Mouse (Mus musculus): ENCODE measurements around the gene Per3. TPM values are rescaled to one million over a fixed set of nuclear protein-coding genes. Genes with fewer than 3 reads are reported as not detected.
"Not testable (repeated sequence)": the region's sequence is repeated elsewhere in the genome, so short reads cannot be mapped to it uniquely, and the experiment has no call there.

Gene Per3
- polyA plus RNA-seq, 1 experiment from 2014 or later: 5.8 TPM

DNA sequence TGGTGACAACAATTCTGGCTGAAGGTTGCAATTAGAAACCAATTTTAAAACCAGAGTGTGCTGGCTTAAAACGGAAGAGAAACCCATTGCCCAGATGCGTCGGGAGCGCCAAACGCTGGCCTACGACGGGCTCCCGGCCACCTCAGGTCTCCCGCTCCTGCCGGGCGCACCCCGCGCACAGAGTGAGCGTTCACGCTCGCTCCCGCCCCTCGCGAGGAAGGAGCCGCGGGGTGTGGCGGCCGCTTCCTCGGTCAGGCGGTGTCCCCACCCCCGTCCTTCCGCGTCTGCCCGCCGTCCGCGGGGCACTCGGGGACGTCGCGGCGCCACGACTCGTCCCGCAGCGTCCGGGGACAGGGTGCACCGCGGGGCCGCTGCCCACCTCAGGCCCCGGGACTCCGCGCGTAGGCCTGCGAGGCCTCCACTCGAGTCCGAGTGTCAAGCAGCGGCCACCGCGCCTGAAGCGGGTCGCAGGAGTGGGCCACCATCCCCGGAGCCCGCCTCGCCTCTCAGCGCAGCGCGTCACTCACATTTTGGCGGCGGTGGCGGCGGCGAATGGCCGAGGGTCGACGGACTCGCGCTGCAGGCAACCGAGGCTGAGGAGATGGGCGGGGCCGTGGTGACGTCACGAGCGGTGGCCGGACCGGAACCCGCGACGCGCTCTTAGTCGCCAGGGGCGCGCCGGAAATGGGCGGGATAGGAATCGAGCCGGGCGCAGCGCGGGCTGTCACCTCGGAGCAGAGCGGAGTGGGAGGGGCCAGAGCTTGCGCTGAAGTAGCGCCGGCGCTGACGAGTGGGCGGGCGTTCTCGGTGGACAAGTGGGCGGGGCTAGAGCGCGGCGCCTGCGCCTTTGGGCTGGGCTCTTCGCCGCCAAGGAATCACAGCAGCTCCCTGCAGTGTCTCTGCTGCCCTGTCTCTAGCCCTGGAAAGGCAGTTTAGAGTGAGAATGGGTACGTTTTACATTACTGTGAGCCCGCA is 13.2 kb upstream of the Per3 start, which contains the start of gene Vamp3:
Gene Vamp3 (minus strand): TSS at position 617 of the 975 bp plus-strand sequence.
- Histone ChIP-seq H3K27ac (replicated peaks) (peak within 1 kb of the TSS; percentile 92), H3K27me3 (ENCODE audit: low read depth, poor library complexity, severe bottlenecking) (no peaks in the 10 kb centered on the region)
- WGBS: under 1% methylated on average over 114 of the region's 114 CpGs

DNA sequence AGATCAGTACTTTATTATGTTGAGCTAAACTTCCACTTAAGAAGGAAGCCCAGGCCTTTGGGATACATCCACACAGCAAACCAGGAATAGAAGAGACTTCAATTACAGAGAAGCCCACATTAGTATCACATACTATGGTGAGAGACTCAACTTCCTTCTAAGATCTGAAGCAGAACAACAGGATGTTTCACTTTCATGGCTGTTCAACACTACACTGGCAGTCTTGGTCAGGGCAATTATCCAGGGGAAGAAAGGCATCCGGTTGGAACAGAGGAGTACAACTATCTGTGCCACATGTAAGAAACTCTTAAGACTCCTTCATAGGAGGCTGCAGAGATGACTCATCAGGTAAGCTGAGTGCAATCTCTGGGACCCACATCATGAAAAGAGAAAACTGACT is 6.7 kb upstream of the Per3 start:
- no peak for DNase-seq (ENCODE audit: low spot score)
- Histone ChIP-seq H3K9me3 (replicated peaks) (no peaks in the 10 kb centered on the region), H3K36me3 (peaks cover 81% of the 10 kb centered on the region), H3K4me3 (no peak overlapping the region), H3K27ac (replicated peaks) (no peak overlapping the region), H3K4me1 (peaks cover 1% of the 10 kb centered on the region), H3K27me3 (ENCODE audit: low read depth, poor library complexity, severe bottlenecking) (no peaks in the 10 kb centered on the region)
- WGBS: 92% methylated on average over 1 of the region's 1 CpGs

More for the DNA sequence above, 13.2 kb upstream of the Per3 start, which contains the start of gene Vamp3:
- DNase-seq (ENCODE audit: low spot score): peak; percentile 100
- Histone ChIP-seq H3K4me1 (peaks cover 21% of the 10 kb centered on the region), H3K9me3 (replicated peaks) (no peaks in the 10 kb centered on the region), H3K36me3 (peaks cover 50% of the 10 kb centered on the region), H3K4me3 (peak within 1 kb of the TSS; percentile 97)

GRCm38 (mm10) chr4:151046524-151046923 is 2.1 kb upstream of the Per3 start:
- DNase-seq (ENCODE audit: low spot score): no peak
- H3K4me1 ChIP-seq: peaks cover 19% of the 10 kb centered on the region
- H3K9me3 ChIP-seq (replicated peaks): no peaks in the 10 kb centered on the region
- peaks cover 17% of the 10 kb centered on the region; the same call in 1 of the 2 replicates for H3K27me3 ChIP-seq (ENCODE audit: low read depth, poor library complexity, severe bottlenecking)
- no peak overlapping the region for H3K4me3 ChIP-seq
- H3K36me3 ChIP-seq: peaks cover 49% of the 10 kb centered on the region
- WGBS: 90% methylated on average over 3 of the region's 3 CpGs
- H3K27ac ChIP-seq (replicated peaks): no peak overlapping the region

- Histone ChIP-seq H3K36me3 (peaks cover 36% of the 10 kb centered on the region), H3K27ac (replicated peaks) (peak overlapping the region; percentile 85), H3K27me3 (ENCODE audit: low read depth, poor library complexity, severe bottlenecking) (peaks cover 17% of the 10 kb centered on the region; the same call in 1 of the 2 replicates), H3K4me1 (peaks cover 19% of the 10 kb centered on the region), H3K9me3 (replicated peaks) (no peaks in the 10 kb centered on the region), H3K4me3 (peak overlapping the region; percentile 75)
- WGBS: 3% methylated on average over 21 of the region's 21 CpGs
- no peak for DNase-seq (ENCODE audit: low spot score)
Observed at GRCm38 (mm10) chr4:151044944-151045570, 592 bp upstream of the Per3 start.

GRCm38 (mm10) chr4:151043281-151043680 is 1.2 kb downstream of the Per3 start:
- peaks cover 19% of the 10 kb centered on the region for H3K36me3 ChIP-seq
- peaks cover 17% of the 10 kb centered on the region; the same call in 1 of the 2 replicates for H3K27me3 ChIP-seq (ENCODE audit: low read depth, poor library complexity, severe bottlenecking)
- H3K4me3 ChIP-seq: peak overlapping the region; percentile 75
- peaks cover 19% of the 10 kb centered on the region for H3K4me1 ChIP-seq
- H3K27ac ChIP-seq (replicated peaks): no peak overlapping the region
- DNase-seq (ENCODE audit: low spot score): no peak
- WGBS: 57% methylated on average over 5 of the region's 5 CpGs
- H3K9me3 ChIP-seq (replicated peaks): no peaks in the 10 kb centered on the region

- Histone ChIP-seq H3K27me3 (ENCODE audit: low read depth, poor library complexity, severe bottlenecking) (peaks cover 17% of the 10 kb centered on the region; the same call in 1 of the 2 replicates), H3K36me3 (peaks cover under 1% of the 10 kb centered on the region), H3K9me3 (replicated peaks) (no peaks in the 10 kb centered on the region), H3K4me1 (peaks cover 19% of the 10 kb centered on the region), H3K4me3 (no peak overlapping the region), H3K27ac (replicated peaks) (no peak overlapping the region)
- WGBS: 93% methylated on average over 5 of the region's 5 CpGs
- DNase-seq (ENCODE audit: low spot score): no peak
Observed at GRCm38 (mm10) chr4:151041506-151041905, 3.0 kb downstream of the Per3 start.

GRCm38 (mm10) chr4:151037800-151038199 is 6.7 kb downstream of the Per3 start:
- Histone ChIP-seq H3K36me3 (no peaks in the 10 kb centered on the region), H3K9me3 (replicated peaks) (no peaks in the 10 kb centered on the region), H3K27me3 (ENCODE audit: low read depth, poor library complexity, severe bottlenecking) (peaks cover 6% of the 10 kb centered on the region; the same call in 1 of the 2 replicates), H3K4me3 (no peak overlapping the region), H3K4me1 (no peaks in the 10 kb centered on the region), H3K27ac (replicated peaks) (no peak overlapping the region)
- DNase-seq (ENCODE audit: low spot score): no peak
- WGBS: 93% methylated on average over 11 of the region's 11 CpGs

GRCm38 (mm10) chr4:151036521-151036920 is 7.9 kb downstream of the Per3 start:
- 91% methylated on average over 7 of the region's 7 CpGs for WGBS
- Histone ChIP-seq H3K36me3 (no peaks in the 10 kb centered on the region), H3K4me1 (no peaks in the 10 kb centered on the region), H3K4me3 (no peak overlapping the region), H3K27ac (replicated peaks) (no peak overlapping the region), H3K9me3 (replicated peaks) (no peaks in the 10 kb centered on the region), H3K27me3 (ENCODE audit: low read depth, poor library complexity, severe bottlenecking) (no peaks in the 10 kb centered on the region)
- DNase-seq (ENCODE audit: low spot score): no peak

DNA sequence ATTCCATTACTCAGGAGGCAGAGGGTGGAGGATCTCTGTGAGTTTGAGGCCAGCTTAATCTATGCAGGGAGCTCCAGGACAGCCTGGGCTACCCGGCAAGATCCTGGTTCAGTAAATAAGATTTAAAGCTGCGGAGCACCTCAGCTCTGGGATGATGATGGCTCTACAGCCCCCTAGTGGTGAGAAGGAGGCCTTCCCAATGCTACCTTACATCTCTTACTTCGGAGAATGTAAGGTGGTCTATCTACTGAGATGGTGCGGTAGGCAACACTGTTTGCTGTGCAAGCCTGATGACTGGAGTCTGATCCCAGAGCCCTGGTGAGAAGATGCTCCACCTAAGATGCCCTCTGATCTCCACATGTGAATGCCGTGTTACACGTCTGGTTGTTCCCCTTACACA is 17.5 kb downstream of the Per3 start:
- Histone ChIP-seq H3K9me3 (replicated peaks) (no peaks in the 10 kb centered on the region), H3K36me3 (0 out of 2 replicates have a peak, but pooled peaks cover 5% of the 10 kb centered on the region), H3K27me3 (ENCODE audit: low read depth, poor library complexity, severe bottlenecking) (no peaks in the 10 kb centered on the region), H3K27ac (replicated peaks) (no peak overlapping the region), H3K4me3 (no peak overlapping the region), H3K4me1 (0 out of 2 replicates have a peak, but pooled peaks cover 3% of the 10 kb centered on the region)
- 57% methylated on average over 6 of the region's 6 CpGs for WGBS
- peak; percentile 36 for DNase-seq (ENCODE audit: low spot score)

- WGBS: 89% methylated on average over 9 of the region's 9 CpGs
- Histone ChIP-seq H3K36me3 (0 out of 2 replicates have a peak, but pooled peaks cover 7% of the 10 kb centered on the region), H3K4me1 (0 out of 2 replicates have a peak, but pooled peaks cover 3% of the 10 kb centered on the region), H3K27ac (replicated peaks) (no peak overlapping the region), H3K27me3 (ENCODE audit: low read depth, poor library complexity, severe bottlenecking) (no peaks in the 10 kb centered on the region), H3K4me3 (no peak overlapping the region), H3K9me3 (replicated peaks) (no peaks in the 10 kb centered on the region)
- no peak for DNase-seq (ENCODE audit: low spot score)
Observed at GRCm38 (mm10) chr4:151024152-151024551, 20.3 kb downstream of the Per3 start.

DNA sequence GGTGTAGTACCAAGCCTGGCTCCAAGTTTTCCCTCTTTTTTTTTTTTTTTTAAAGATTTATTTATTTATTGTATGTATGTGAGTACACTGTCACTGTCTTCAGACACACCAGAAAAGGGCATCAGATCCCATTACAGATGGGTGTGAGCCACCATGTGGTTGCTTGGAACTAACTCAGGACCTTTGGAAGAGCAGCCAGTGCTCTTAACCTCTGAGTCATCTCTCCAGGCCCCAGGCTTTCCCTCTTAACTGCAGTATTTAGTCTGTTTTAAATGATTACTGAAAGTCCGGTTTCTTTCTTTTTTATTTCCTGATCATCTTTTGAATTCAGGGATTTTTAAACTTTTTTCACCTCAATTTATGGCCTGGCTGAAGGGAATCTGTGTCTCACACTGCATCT is 27.1 kb downstream of the Per3 start:
- WGBS: 91% methylated on average over 1 of the region's 1 CpGs

DNA sequence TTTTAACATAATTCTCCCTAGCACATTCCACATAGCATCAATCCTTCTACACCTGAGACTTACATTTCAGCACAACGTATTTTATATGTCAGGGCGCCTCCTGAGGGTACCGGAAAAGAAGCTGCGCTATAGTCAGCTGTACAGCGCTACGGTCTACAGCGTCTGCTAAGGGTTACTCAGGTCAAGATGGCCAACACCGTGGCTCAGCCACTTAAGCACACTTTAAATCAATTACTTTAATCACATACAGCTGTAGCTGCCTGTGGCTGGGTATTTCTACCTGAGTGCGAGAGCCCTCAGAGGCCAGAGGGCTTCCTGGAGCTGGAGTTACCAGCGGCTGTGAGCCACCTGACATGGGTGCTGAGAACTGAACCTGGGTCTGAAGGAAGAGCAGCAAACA is 28.5 kb downstream of the Per3 start:
- no peaks in the 10 kb centered on the region for H3K27me3 ChIP-seq (ENCODE audit: low read depth, poor library complexity, severe bottlenecking)
- H3K4me1 ChIP-seq: no peaks in the 10 kb centered on the region
- H3K4me3 ChIP-seq: no peak overlapping the region
- H3K27ac ChIP-seq (replicated peaks): no peak overlapping the region
- WGBS: 91% methylated on average over 10 of the region's 10 CpGs
- no peaks in the 10 kb centered on the region for H3K9me3 ChIP-seq (replicated peaks)
- peaks cover 30% of the 10 kb centered on the region for H3K36me3 ChIP-seq
- no peak for DNase-seq (ENCODE audit: low spot score)

More for the DNA sequence above, 27.1 kb downstream of the Per3 start:
- not testable (repeated sequence) for H3K4me1 ChIP-seq; H3K9me3 ChIP-seq (replicated peaks); H3K27me3 ChIP-seq (ENCODE audit: low read depth, poor library complexity, severe bottlenecking); H3K27ac ChIP-seq (replicated peaks); H3K4me3 ChIP-seq; DNase-seq (ENCODE audit: low spot score)
- H3K36me3 ChIP-seq: peaks cover 31% of the 10 kb centered on the region

Data from midbrain, embryonic 10.5 days (tissue).